Mouse (Mus musculus) retina, adult 2 months (tissue): ENCODE measurements around the gene Nkx2-2.
"Not testable (repeated sequence)": the region's sequence is repeated elsewhere in the genome, so short reads cannot be mapped to it uniquely, and the experiment has no call there.

Experiments used
- DNase-seq: peaks from one replicate; pipeline ENCODE4 v3.0.0-alpha.2; 2012; ENCODE audit warnings: low read depth, low spot score

Nkx2-2 gene

DNA sequence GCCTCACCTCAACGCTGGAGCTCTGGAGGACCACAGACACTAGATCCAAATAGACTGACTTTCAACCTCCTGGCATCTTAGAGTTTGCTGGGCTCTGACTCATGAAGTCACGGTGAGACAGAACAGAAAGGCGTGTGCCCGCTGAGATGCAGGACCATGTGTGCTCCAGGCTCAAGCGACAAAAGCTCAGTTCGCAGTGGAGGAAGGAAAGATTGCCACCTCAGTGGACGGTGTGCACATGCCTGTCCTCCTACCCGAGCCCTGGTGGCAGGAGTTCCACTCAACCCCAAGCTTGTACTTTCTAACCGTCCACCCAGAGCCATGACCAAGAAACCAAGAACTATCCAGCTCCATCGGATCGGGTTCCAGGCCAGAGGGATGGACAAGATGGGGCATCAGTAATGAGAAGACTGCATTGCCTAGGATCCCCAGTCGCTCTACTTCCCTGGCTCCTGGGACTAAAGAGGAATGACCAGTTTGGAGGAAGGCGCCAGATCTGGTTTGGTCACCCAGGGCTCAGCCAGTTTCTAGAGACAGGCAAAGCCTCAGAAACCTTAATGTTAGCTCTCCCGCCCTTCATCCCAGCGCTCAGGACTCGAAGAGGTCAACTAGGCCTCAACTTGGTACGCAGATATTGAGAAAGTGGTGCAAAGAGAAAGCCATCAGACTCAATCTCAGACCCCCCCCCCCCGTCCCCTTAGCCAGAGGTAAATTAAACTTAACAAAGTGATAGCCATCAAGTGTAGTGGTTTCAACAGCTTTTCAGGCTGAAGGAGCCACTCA lies 11.9 kb downstream of the Nkx2-2 start:
- DNase-seq, result no peak

DNA sequence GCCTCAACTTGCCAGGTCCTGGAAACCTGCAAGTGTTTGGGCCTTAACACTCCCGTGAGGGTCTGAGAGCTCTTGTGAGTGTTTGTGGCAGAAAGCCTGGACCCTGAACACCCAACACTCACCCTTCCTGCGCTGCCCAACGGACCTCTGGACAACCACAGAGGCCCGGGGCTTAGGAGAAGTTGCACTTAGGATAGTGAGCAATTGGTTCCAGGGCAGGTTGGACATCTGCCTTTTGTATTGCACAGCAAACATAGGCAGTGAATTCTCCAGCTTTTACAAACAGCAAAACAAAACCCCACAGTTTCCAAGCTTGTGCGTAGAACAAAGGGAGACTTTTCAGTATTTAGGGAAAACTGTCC lies 12.8 kb downstream of the Nkx2-2 start:
- no peak for DNase-seq

GRCm38 (mm10) chr2:147180649-147181303 lies 13.3 kb downstream of the Nkx2-2 start:
- no peak for DNase-seq

- DNase-seq, result peak; percentile 25
These were observed 15.7 kb downstream of the Nkx2-2 start for GRCm38 (mm10) chr2:147178091-147179059.

DNA sequence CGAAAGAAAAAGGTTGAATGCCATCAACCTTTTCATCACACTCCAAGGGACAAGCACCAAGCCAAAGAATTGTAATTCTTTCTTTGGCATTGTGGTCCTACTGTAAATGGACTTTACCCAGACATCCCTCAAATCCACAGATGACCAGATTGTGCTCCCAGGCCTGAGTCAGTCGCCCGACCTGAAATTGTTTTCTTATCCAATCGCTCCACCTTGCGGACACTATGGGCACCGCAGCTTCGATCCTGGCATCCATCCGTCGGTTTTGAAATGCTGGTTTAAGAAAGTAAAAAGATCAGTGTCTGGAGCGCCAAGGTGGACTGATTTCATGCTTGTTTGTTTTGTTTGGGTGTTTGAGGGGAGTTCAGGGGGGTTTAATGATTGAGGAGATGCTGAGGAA lies 16.4 kb downstream of the Nkx2-2 start:
- DNase-seq, result peak; percentile 65

DNA sequence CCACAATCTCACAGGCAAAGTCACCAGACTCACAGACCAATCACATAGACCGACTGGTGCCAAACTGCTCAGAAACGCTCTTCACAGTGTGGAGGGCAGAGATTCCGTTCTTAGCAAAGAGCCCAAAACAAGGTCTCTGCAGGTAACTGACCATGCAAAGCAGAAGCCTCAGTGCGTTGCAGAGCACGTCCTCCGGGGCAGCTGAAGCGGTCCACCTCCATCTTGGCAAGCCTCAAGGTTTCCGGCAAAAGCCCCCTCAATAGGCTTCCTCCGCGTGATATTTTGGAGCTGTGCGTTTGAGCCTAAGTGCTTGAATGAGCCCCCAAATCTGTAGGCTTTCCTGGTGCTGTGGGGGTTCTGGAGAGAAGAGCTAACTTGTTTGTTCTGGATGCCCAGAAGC lies 18.7 kb downstream of the Nkx2-2 start:
- DNase-seq, result no peak

GRCm38 (mm10) chr2:147173751-147174150 lies 20.3 kb downstream of the Nkx2-2 start:
- DNase-seq, result no peak

- DNase-seq, result not testable (repeated sequence)
These were observed 23.5 kb downstream of the Nkx2-2 start for GRCm38 (mm10) chr2:147170538-147170937.

DNA sequence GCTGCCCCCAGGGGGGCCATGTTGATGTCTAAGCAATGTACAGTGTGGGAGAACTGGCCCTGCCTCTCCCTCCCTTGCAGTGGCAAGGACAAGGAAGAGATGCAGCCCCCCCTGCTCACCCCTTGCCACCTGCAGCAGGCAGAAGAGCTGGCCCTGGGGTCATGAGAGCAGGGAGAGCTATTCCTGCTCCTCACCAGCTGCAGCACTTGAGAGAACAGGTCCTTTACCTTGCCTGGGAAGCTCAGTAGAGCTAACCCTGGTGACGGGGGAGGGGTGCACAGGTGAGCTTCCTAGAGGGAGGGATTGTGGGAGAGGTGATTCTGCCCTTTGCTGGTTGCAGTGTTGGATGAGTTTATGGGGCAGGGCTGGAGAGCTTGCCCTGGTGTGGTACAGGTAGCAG lies 28.2 kb downstream of the Nkx2-2 start:
- DNase-seq, result no peak

DNA sequence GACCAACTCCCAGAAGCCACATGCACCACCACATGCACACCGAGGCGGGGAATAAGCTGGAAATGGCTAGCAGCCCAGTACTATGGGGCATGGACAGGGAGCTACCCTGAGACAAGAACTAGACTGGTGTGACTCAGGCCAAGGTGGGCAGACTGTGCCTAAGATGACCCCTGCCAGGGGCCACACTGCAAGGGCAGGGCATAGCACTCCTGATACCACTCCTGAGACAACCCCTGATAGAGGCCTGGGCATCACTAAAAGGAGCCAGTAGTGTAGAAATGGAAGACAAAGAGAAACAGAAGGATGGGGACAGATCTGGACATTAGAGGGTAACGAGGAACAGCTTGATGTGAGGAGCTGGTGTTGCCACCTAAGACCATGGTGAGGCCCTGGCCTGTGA lies 28.7 kb downstream of the Nkx2-2 start:
- DNase-seq, result no peak

DNA sequence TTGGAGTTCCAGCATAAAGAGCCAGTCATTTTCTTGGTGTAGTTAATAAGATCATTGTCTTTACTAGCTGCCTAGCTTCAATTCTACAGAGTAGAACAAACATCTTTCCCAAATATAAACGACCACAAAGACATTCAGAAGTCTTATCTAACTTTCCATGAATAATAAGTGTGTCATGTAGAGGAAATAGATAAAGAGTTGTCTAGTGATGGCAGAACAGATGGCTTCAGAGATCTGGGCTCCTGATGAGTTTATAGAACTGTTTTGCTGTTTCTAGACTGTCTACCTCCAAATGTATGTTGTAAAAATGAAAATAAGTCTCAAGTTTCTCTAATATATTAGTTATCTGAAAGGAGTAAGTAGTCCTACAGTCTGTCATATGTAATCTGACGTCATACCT lies 41.5 kb downstream of the Nkx2-2 start:
- DNase-seq, result no peak
